Mouse (Mus musculus) lung, postnatal 0 days (tissue): ENCODE results near the gene Wdr82. TPM values are rescaled to one million over a fixed set of nuclear protein-coding genes. Genes with fewer than 3 reads are reported as not detected.

Experiments
- ATAC-seq: fragments of 200-750 bp; cut with Nextera tagmentation; 2 replicates; pipeline ENCODE4 v1.8.0; 2017; ENCODE audit warnings: moderate library complexity
- DNase-seq: peaks from one replicate; pipeline ENCODE4 v3.0.0-alpha.2; 2016; ENCODE audit warnings: low spot score
- H3K27ac ChIP-seq: fragments of 300-500 bp; sonication (generic); 2 replicates; pipeline ENCODE4 v1.5.1; 2014; ENCODE audit warnings: antibody characterized with exemption, mild to moderate bottlenecking, low read length, mixed read lengths
- H3K27me3 ChIP-seq: fragments of 300-500 bp; sonication (generic); replicated peaks from 2 replicates; pipeline ENCODE4 v1.6.1; 2014; ENCODE audit warnings: low read length, mixed read lengths; ENCODE audit not compliant: insufficient read depth
- H3K36me3 ChIP-seq: fragments of 300-500 bp; sonication (generic); 2 replicates; pipeline ENCODE4 v1.6.1; 2014; ENCODE audit warnings: low read length, mixed read lengths; ENCODE audit not compliant: insufficient read depth
- H3K4me1 ChIP-seq: fragments of 300-500 bp; sonication (generic); 2 replicates; pipeline ENCODE4 v1.6.1; 2014; ENCODE audit warnings: antibody characterized with exemption, low read depth, low read length, mixed read lengths; ENCODE audit not compliant: insufficient read depth
- H3K4me2 ChIP-seq: fragments of 300-500 bp; sonication (generic); replicated peaks from 2 replicates; pipeline ENCODE4 v1.6.1; 2014; ENCODE audit warnings: low read depth, mild to moderate bottlenecking, low read length, moderate library complexity, mixed read lengths
- H3K4me3 ChIP-seq: fragments of 300-500 bp; sonication (generic); 2 replicates; pipeline ENCODE4 v1.5.1; 2014; ENCODE audit warnings: low read depth, low read length
- H3K9ac ChIP-seq: fragments of 300-500 bp; sonication (generic); replicated peaks from 2 replicates; pipeline ENCODE4 v1.6.1; 2014; ENCODE audit warnings: low read depth, mild to moderate bottlenecking
- H3K9me3 ChIP-seq: fragments of 300-500 bp; sonication (generic); 2 replicates; pipeline ENCODE4 v1.6.1; 2016; ENCODE audit warnings: low read length, mixed read lengths
- CTCF ChIP-seq: IDR thresholded peaks from 2 replicates; pipeline ENCODE4 v1.5.1; 2016; ENCODE audit warnings: antibody characterized with exemption, mild to moderate bottlenecking
- EP300 ChIP-seq: IDR thresholded peaks from 2 replicates; pipeline ENCODE4 v1.6.1; 2016; ENCODE audit warnings: antibody characterized with exemption, mild to moderate bottlenecking, control low read depth
- WGBS: fragments of 180-500 bp; shearing (Covaris S2); extraction: QIAGEN DNeasy Blood & Tissue Kit; methylation state at CpG from one replicate; pipeline ENCODE4 v1.1.7; 2014; 5-methylcytosine and 5-hydroxymethylcytosine counted together
- polyA plus RNA-seq: library from polyadenylated mRNA; unstranded; fragments of >200 nt; fragmentation: Nextera tagmentation; extraction: Ambion mirVana; gene quantifications from 2 replicates; pipeline ENCODE4 v1.2.1, GENCODE M21; 2015

Gene Wdr82
- polyA plus RNA-seq, 1 experiment from 2014 or later: 11.3 TPM

GRCm38 (mm10) chr9:106199535-106200272, 29.0 kb downstream of the Wdr82 start, which contains the start of gene Ppm1m:
Ppm1m (minus strand) TSS chr9:106199746.
- no peaks in the 10 kb centered on the region for H3K9me3 ChIP-seq
- H3K36me3 ChIP-seq: no peaks in the 10 kb centered on the region
- peak; percentile 10 for ATAC-seq
- H3K27ac ChIP-seq: peak within 1 kb of the TSS; percentile 60
- peak within 1 kb of the TSS; percentile 70 for H3K4me2 ChIP-seq
- TF ChIP-seq CTCF: no peak
- no peak for TF ChIP-seq EP300
- WGBS: 50% methylated on average over 18 of the region's 18 CpGs
- no peak for DNase-seq
- peak within 1 kb of the TSS; percentile 46 for H3K9ac ChIP-seq
- H3K27me3 ChIP-seq: no peaks in the 10 kb centered on the region
- H3K4me1 ChIP-seq: peaks cover 10% of the 10 kb centered on the region; the same call in 1 of the 2 replicates
- peak within 1 kb of the TSS; percentile 66 for H3K4me3 ChIP-seq

- WGBS: 74% methylated on average over 3 of the region's 3 CpGs
- no peak for ATAC-seq
Observed at GRCm38 (mm10) chr9:106201895-106202294, 31.2 kb downstream of the Wdr82 start.

GRCm38 (mm10) chr9:106202819-106203636, 32.3 kb downstream of the Wdr82 start, which contains the start of gene Twf2:
Twf2 (plus strand) TSS chr9:106203108.
- peak within 1 kb of the TSS; percentile 63 for H3K4me2 ChIP-seq
- TF ChIP-seq CTCF (no peak), EP300 (no peak)
- no peaks in the 10 kb centered on the region for H3K27me3 ChIP-seq
- ATAC-seq (peak; percentile 93), DNase-seq (peak; percentile 95)
- no peaks in the 10 kb centered on the region for H3K9me3 ChIP-seq
- 1% methylated on average over 47 of the region's 61 CpGs for WGBS
- no peaks in the 10 kb centered on the region for H3K36me3 ChIP-seq
- H3K4me1 ChIP-seq: peaks cover 10% of the 10 kb centered on the region; the same call in 1 of the 2 replicates
- H3K27ac ChIP-seq: peak within 1 kb of the TSS; percentile 75
- peak within 1 kb of the TSS; percentile 48; the same call in 1 of the 2 replicates for H3K9ac ChIP-seq
- H3K4me3 ChIP-seq: peak within 1 kb of the TSS; percentile 54

More at GRCm38 (mm10) chr9:106201895-106202294, 31.2 kb downstream of the Wdr82 start:
- no peak overlapping the region for H3K27ac ChIP-seq
- H3K27me3 ChIP-seq: no peaks in the 10 kb centered on the region
- H3K4me1 ChIP-seq: peaks cover 10% of the 10 kb centered on the region; the same call in 1 of the 2 replicates
- no peaks in the 10 kb centered on the region for H3K9me3 ChIP-seq
- H3K4me2 ChIP-seq: peak overlapping the region; percentile 63
- H3K36me3 ChIP-seq: no peaks in the 10 kb centered on the region
- DNase-seq: no peak
- H3K9ac ChIP-seq: no peak overlapping the region
- no peak for TF ChIP-seq CTCF
- TF ChIP-seq EP300: no peak
- no peak overlapping the region for H3K4me3 ChIP-seq

- WGBS: 51% methylated on average over 7 of the region's 7 CpGs
- peak overlapping the region; percentile 75; the same call in 1 of the 2 replicates for H3K27ac ChIP-seq
- H3K9ac ChIP-seq: no peak overlapping the region
- H3K4me3 ChIP-seq: peak overlapping the region; percentile 54
- no peaks in the 10 kb centered on the region for H3K36me3 ChIP-seq
- H3K27me3 ChIP-seq: no peaks in the 10 kb centered on the region
- no peak for DNase-seq
- no peaks in the 10 kb centered on the region for H3K9me3 ChIP-seq
- peak overlapping the region; percentile 63 for H3K4me2 ChIP-seq
- H3K4me1 ChIP-seq: peaks cover 9% of the 10 kb centered on the region; the same call in 1 of the 2 replicates
- TF ChIP-seq CTCF: no peak
- no peak for TF ChIP-seq EP300
- ATAC-seq: no peak
Observed at GRCm38 (mm10) chr9:106203990-106204851, 33.5 kb downstream of the Wdr82 start.

GRCm38 (mm10) chr9:106205713-106206290, 35.1 kb downstream of the Wdr82 start:
- H3K4me2 ChIP-seq: no peak overlapping the region
- H3K27ac ChIP-seq: no peak overlapping the region
- DNase-seq (no peak), ATAC-seq (no peak)
- peaks cover 8% of the 10 kb centered on the region; the same call in 1 of the 2 replicates for H3K4me1 ChIP-seq
- TF ChIP-seq CTCF: no peak
- no peaks in the 10 kb centered on the region for H3K36me3 ChIP-seq
- WGBS: 75% methylated on average over 7 of the region's 7 CpGs
- H3K4me3 ChIP-seq: no peak overlapping the region
- no peaks in the 10 kb centered on the region for H3K27me3 ChIP-seq
- H3K9ac ChIP-seq: no peak overlapping the region
- no peaks in the 10 kb centered on the region for H3K9me3 ChIP-seq
